Mouse (Mus musculus) spleen, adult 2 months (tissue): ENCODE data around the gene Fbln2.

Experiments used
- CTCF ChIP-seq: fragments of 200-500 bp; IDR thresholded peaks from 2 replicates; pipeline ENCODE4 v1.5.1; 2011; ENCODE audit warnings: mild to moderate bottlenecking, inconsistent platforms; ENCODE audit not compliant: insufficient read depth, insufficient read length, insufficient replicate concordance; ENCODE audit errors: extremely low read depth
- POLR2A ChIP-seq: fragments of 200-500 bp; IDR thresholded peaks from 2 replicates; pipeline ENCODE4 v1.6.1; 2011; ENCODE audit warnings: low read depth, low read length, inconsistent platforms

- TF ChIP-seq CTCF (no peak), POLR2A (no peak)
Observed at GRCm38 (mm10) chr6:91302337-91302736, 90.1 kb downstream of the Fbln2 start.
